Mouse (Mus musculus) macrophage (primary cell): ENCODE results near the gene Smyd1. TPM values are rescaled to one million over a fixed set of nuclear protein-coding genes. Genes with fewer than 3 reads are reported as not detected.

Experiments
- H3K27ac ChIP-seq: fragments of 350-480 bp; formaldehyde crosslinking; 2 replicates; pipeline ENCODE4 v1.9.0; 2021
- H3K36me3 ChIP-seq: fragments of 350-480 bp; formaldehyde crosslinking; 2 replicates; pipeline ENCODE4 v1.9.0; 2021; ENCODE audit errors: inconsistent target
- H3K4me3 ChIP-seq: fragments of 350-480 bp; formaldehyde crosslinking; 2 replicates; pipeline ENCODE4 v1.9.0; 2021; ENCODE audit errors: inconsistent target
- H3K79me2 ChIP-seq: fragments of 350-480 bp; formaldehyde crosslinking; 2 replicates; pipeline ENCODE4 v1.9.0; 2021; ENCODE audit errors: inconsistent target
- WGBS: methylation state at CpG from one replicate; pipeline ENCODE4 v1.1.7; 2026; ENCODE audit warnings: inconsistent platforms; ENCODE audit not compliant: missing documents; 5-methylcytosine and 5-hydroxymethylcytosine counted together
- polyA plus RNA-seq: library from polyadenylated mRNA; stranded (reverse); fragments of 250-400 nt; gene quantifications from 3 replicates; pipeline ENCODE4 v1.2.4, GENCODE M21; 2018; ENCODE audit warnings: inconsistent platforms

Smyd1 gene
- polyA plus RNA-seq, 1 experiment from 2014 or later = not detected

GRCm38 (mm10) chr6:71193151-71193740 lies 128.8 kb downstream of the Smyd1 start:
- 87% methylated on average over 6 of the region's 6 CpGs for WGBS
- H3K36me3 ChIP-seq = no peaks in the 10 kb centered on the region
- H3K4me3 ChIP-seq = no peak overlapping the region
- H3K27ac ChIP-seq = no peak overlapping the region
- H3K79me2 ChIP-seq = no peaks in the 10 kb centered on the region

GRCm38 (mm10) chr6:71190501-71190900 lies 131.5 kb downstream of the Smyd1 start:
- Histone ChIP-seq H3K36me3 (no peaks in the 10 kb centered on the region), H3K4me3 (no peak overlapping the region), H3K27ac (no peak overlapping the region), H3K79me2 (no peaks in the 10 kb centered on the region)
- 95% methylated on average over 2 of the region's 2 CpGs for WGBS

GRCm38 (mm10) chr6:71189578-71189977 lies 132.5 kb downstream of the Smyd1 start:
- no peak overlapping the region for H3K4me3 ChIP-seq
- no peak overlapping the region for H3K27ac ChIP-seq
- 88% methylated on average over 1 of the region's 1 CpGs for WGBS
- no peaks in the 10 kb centered on the region for H3K36me3 ChIP-seq
- H3K79me2 ChIP-seq = no peaks in the 10 kb centered on the region

- WGBS = 90% methylated on average over 7 of the region's 7 CpGs
- H3K27ac ChIP-seq = no peak overlapping the region
Measured at GRCm38 (mm10) chr6:71184941-71185604, 137.0 kb downstream of the Smyd1 start.

GRCm38 (mm10) chr6:71180596-71180995 lies 141.4 kb downstream of the Smyd1 start:
- Histone ChIP-seq H3K4me3 (no peak overlapping the region), H3K36me3 (no peaks in the 10 kb centered on the region), H3K27ac (no peak overlapping the region), H3K79me2 (no peaks in the 10 kb centered on the region)
- 100% methylated on average over 1 of the region's 1 CpGs for WGBS

More at GRCm38 (mm10) chr6:71184941-71185604, 137.0 kb downstream of the Smyd1 start:
- Histone ChIP-seq H3K4me3 (no peak overlapping the region), H3K79me2 (no peaks in the 10 kb centered on the region), H3K36me3 (no peaks in the 10 kb centered on the region)

GRCm38 (mm10) chr6:71172812-71173580 lies 149.0 kb downstream of the Smyd1 start:
- Histone ChIP-seq H3K36me3 (no peaks in the 10 kb centered on the region), H3K79me2 (no peaks in the 10 kb centered on the region), H3K27ac (no peak overlapping the region), H3K4me3 (no peak overlapping the region)
- WGBS = 92% methylated on average over 10 of the region's 10 CpGs

GRCm38 (mm10) chr6:71166551-71167169 lies 155.4 kb downstream of the Smyd1 start:
- H3K27ac ChIP-seq = no peak overlapping the region
- H3K36me3 ChIP-seq = no peaks in the 10 kb centered on the region
- 37% methylated on average over 6 of the region's 6 CpGs for WGBS
- no peak overlapping the region for H3K4me3 ChIP-seq
- no peaks in the 10 kb centered on the region for H3K79me2 ChIP-seq

GRCm38 (mm10) chr6:71164394-71164793 lies 157.6 kb downstream of the Smyd1 start:
- H3K36me3 ChIP-seq = no peaks in the 10 kb centered on the region
- WGBS = 42% methylated on average over 6 of the region's 6 CpGs
- no peaks in the 10 kb centered on the region for H3K79me2 ChIP-seq
- H3K27ac ChIP-seq = no peak overlapping the region
- no peak overlapping the region for H3K4me3 ChIP-seq

Other genes starting within 250 kb of the Smyd1 start
- 0.36 to 0.61 TPM (median 0.42 TPM) in 3 replicates for gene Thnsl2, start 177.8 kb downstream of the Smyd1 start, polyA plus RNA-seq
- gene Fabp1, start 122.4 kb downstream of the Smyd1 start, polyA plus RNA-seq = not detected in 3 replicates
- gene Krcc1, start 50.6 kb downstream of the Smyd1 start, polyA plus RNA-seq = 102 to 223 TPM (median 117 TPM) in 3 replicates
- 0.16 TPM in 1 of 3 replicates, not detected in the others for gene Cd8b1, start 555 bp upstream of the Smyd1 start, polyA plus RNA-seq
- 0.07 TPM in 1 of 3 replicates, not detected in the others for gene Cd8a, start 51.2 kb upstream of the Smyd1 start, polyA plus RNA-seq
- 23.9 to 46.7 TPM (median 39.1 TPM) in 3 replicates for gene Rmnd5a, start 118.4 kb upstream of the Smyd1 start, polyA plus RNA-seq
- gene Rnf103, start 171.7 kb upstream of the Smyd1 start, polyA plus RNA-seq = 26.5 to 29.9 TPM (median 26.5 TPM) in 3 replicates
- 114 to 245 TPM (median 121 TPM) in 3 replicates for gene Chmp3, start 221.6 kb upstream of the Smyd1 start, polyA plus RNA-seq